Mouse (Mus musculus) frontal cortex, postnatal 10 days (tissue): ENCODE results near the gene Lpar4.

Experiments used
- DNase-seq, 2 experiments: peaks; one replicate each; pipeline ENCODE4 v3.0.0; 2022; ENCODE audit warnings: low spot score in 2 of 2, mixed read lengths in 1 of 2

The Lpar4 gene

DNA sequence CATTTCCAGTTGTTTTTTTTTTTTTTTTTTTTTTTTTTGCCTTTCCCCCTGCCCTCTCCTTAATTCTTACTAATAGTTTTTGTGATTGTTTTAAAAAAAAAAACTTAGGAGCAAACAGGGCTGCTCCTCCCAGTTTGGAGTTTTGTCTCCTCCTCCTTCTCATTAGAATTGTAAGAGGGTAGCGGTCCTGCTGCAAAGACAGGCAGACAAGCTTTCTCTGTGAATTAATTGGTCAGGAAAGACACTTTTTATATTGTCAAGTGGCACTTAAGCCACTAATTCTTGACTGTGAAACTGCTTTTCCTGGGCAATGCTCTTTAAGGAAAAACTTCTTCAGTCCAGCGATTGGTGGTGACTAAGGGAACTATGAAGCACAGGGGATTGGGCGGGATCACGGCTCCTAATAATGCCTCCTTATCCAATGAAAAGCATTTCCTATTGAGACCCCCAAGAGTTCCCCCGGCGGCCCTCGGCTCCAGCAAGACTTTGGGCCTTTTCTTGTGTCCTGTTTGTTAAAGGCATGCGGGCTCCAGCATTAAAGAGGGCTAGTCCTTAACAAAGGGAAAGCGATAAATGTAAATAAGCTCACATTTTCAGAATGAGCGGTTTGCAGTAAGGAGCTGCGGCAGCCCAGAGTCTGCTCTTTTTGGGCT lies at the start of gene Lpar4:
Gene Lpar4 (plus strand): TSS at position 451 of the 653 bp plus-strand sequence.
- peak; percentile 3 to 7 for DNase-seq

- DNase-seq = no peak
Measured at GRCm38 (mm10) chrX:106871426-106871825, 49.0 kb upstream of the Lpar4 start.

DNA sequence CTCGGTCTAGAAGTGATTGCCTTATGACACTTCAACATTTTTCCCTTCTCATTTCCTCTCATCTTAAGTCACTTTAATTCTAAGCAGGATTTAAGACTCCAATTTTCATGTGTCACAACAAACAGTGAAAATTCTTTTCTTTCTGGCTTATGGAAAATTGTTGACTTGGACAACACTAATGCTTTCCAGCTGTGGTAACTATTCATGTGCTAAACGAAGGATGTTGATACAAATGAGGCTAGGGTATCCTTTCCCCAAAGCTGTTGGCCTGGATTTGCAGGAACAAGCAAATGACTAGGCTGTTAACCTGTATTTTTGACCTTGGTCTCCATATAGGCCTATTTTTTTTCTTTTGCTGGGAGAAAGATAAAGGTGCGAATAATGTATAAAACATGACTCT lies 48.5 kb upstream of the Lpar4 start:
- DNase-seq = no peak

- no peak for DNase-seq
Measured at GRCm38 (mm10) chrX:106872315-106872714, 48.1 kb upstream of the Lpar4 start.

GRCm38 (mm10) chrX:106897707-106898275 lies 22.6 kb upstream of the Lpar4 start:
- no peak for DNase-seq

DNA sequence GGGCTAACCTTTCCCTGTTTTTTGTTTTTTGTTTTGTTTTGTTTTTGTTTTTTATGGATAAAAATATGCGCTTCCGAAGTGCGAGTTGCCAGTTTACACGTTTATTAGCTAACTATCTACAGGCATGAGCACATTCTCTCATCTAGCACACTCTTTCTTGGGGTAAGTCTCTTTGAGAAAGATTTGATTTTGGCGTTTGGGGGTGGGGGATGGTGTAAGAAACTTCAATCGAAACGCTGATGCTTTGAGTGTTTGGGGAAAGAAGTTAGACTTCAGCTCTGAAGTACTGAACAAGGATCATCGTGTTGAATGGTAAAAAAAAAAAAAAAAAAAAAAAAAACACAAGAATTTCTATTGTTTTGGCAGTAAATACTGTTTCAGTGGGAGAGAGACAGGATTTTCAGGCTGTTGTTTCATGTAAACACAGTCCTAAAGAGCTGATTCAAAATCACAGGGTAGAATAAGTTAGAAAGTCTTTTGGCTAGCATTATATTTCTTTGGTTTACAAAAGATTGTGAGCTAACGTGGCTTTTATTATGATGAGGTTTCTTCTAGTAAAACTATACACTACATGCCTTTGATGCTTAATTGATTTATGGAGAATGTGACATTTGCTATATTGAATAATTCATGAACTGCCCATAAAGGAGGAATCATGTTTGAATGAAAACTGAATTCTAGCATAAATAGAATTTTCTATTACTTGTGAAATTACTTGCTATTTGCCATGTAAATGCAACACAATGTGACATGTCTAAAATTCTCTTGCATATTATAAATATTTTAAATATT lies 599 bp downstream of the Lpar4 start:
- no peak for DNase-seq

DNA sequence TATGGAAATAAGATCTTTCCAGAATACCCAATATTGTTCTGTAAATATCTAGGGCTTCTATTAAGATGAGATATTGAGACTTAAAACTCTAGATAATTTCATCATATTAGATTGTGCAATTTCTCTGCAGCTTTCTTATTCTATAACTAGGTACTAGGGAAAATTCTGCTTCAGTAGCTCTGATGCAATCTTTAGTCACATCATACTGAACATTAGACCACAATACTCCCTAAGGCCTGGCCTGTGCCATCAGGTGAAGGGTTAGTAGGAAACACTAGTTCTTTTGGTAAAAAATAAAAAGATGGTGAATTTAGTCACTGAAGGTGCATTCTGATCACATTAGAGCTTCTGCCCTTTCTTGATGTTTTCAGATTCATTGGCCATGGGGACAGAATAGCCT lies 4.1 kb downstream of the Lpar4 start:
- no peak for DNase-seq

DNA sequence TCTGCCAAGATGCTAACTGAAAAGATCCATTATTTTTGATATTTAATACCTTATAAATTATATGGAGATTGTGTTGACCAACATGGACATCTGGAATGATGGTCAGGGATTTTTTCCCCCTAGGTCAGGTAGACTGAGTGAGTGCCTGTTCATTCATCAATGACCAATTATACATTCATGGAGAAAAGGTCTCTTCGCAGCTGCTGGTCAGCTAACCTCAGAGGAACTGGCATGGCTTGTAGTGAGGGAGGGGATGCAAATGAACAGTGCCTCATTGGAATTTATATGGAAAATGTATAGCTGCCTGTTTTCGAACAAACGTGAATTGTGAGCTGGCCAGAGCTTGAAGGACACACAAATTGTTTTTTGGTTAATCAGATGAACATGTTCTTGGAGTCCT lies 18.9 kb downstream of the Lpar4 start:
- no peak for DNase-seq

GRCm38 (mm10) chrX:106950558-106950957 lies 30.1 kb downstream of the Lpar4 start:
- DNase-seq = no peak

- no peak for DNase-seq
Measured at GRCm38 (mm10) chrX:106951016-106951415, 30.6 kb downstream of the Lpar4 start.

DNA sequence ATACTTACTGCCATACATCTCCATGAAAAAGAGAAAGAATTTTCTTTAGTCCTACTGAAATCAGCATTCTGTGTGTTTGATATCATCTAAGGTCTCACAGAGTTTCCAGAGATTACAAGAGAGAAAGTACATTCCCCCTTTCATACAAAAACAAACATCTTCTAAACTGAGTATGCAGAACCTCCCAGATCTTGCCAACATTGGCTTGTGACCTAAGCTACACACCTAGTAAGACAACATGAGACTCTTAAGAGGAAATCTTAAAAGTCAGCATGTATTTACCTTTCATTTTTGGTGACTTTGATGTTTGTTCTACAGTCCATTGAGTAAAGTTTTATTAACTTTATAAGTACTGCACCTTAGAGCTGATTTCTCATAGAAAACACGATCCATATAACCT lies 33.4 kb downstream of the Lpar4 start:
- DNase-seq = no peak

DNA sequence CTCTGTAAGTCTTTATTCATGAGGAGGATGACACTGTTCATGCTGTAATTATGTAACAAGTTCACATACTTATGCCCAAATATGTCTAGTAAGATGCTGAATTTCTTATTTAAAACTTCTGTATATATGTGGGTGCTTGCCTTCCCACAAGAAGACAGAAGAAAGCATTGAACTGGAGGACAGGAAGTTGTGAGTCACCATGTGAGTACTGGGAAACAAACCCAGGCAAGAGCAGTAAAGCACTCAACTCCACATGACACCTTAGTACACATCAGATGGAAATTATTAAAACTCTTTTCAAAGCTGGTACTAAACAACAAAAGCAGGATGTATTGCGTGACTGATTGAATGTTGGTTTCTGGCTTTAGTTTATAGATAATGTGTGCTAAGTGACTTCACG lies 41.8 kb downstream of the Lpar4 start:
- DNase-seq = no peak

- DNase-seq = no peak
Measured at GRCm38 (mm10) chrX:106964326-106964725, 43.9 kb downstream of the Lpar4 start.
